Mouse (Mus musculus): ENCODE measurements around the gene Clasp2. TPM values are rescaled to one million over a fixed set of nuclear protein-coding genes. Genes with fewer than 3 reads are reported as not detected.
"Not testable (repeated sequence)": the region's sequence is repeated elsewhere in the genome, so short reads cannot be mapped to it uniquely, and the experiment has no call there.

The Clasp2 gene
- polyA plus RNA-seq, 1 experiment from 2014 or later = 123 TPM

GRCm38 (mm10) chr9:113762389-113762788 lies 21.1 kb downstream of the Clasp2 start:
- 90% methylated on average over 6 of the region's 6 CpGs for WGBS
- Histone ChIP-seq H3K4me3 (replicated peaks) (no peak overlapping the region), H3K9me3 (replicated peaks) (no peaks in the 10 kb centered on the region), H3K9ac (replicated peaks) (no peak overlapping the region), H3K36me3 (no peaks in the 10 kb centered on the region), H3K27me3 (replicated peaks) (no peaks in the 10 kb centered on the region), H3K27ac (replicated peaks) (no peak overlapping the region), H3K4me2 (no peak overlapping the region), H3K4me1 (no peaks in the 10 kb centered on the region)
- no peak for ATAC-seq (ENCODE audit: low FRiP score)

- Histone ChIP-seq H3K27me3 (replicated peaks) (no peaks in the 10 kb centered on the region), H3K4me2 (no peak overlapping the region), H3K9me3 (replicated peaks) (no peaks in the 10 kb centered on the region), H3K4me1 (no peaks in the 10 kb centered on the region), H3K9ac (replicated peaks) (no peak overlapping the region), H3K4me3 (replicated peaks) (no peak overlapping the region), H3K27ac (replicated peaks) (no peak overlapping the region), H3K36me3 (no peaks in the 10 kb centered on the region)
- 89% methylated on average over 4 of the region's 4 CpGs for WGBS
- no peak for ATAC-seq (ENCODE audit: low FRiP score)
These were observed 21.9 kb downstream of the Clasp2 start for GRCm38 (mm10) chr9:113763123-113763522.

GRCm38 (mm10) chr9:113770640-113771039 lies 29.4 kb downstream of the Clasp2 start:
- no peak for ATAC-seq (ENCODE audit: low FRiP score)
- no peak overlapping the region for H3K4me3 ChIP-seq (replicated peaks)
- no peaks in the 10 kb centered on the region for H3K9me3 ChIP-seq (replicated peaks)
- no peaks in the 10 kb centered on the region for H3K4me1 ChIP-seq
- no peaks in the 10 kb centered on the region for H3K36me3 ChIP-seq
- WGBS = 90% methylated on average over 4 of the region's 4 CpGs
- H3K27me3 ChIP-seq (replicated peaks) = no peaks in the 10 kb centered on the region
- no peak overlapping the region for H3K27ac ChIP-seq (replicated peaks)
- H3K9ac ChIP-seq (replicated peaks) = no peak overlapping the region
- no peak overlapping the region for H3K4me2 ChIP-seq

GRCm38 (mm10) chr9:113780863-113781262 lies 39.6 kb downstream of the Clasp2 start:
- no peaks in the 10 kb centered on the region for H3K4me1 ChIP-seq
- ATAC-seq (ENCODE audit: low FRiP score) = no peak
- no peak overlapping the region for H3K4me2 ChIP-seq
- H3K4me3 ChIP-seq (replicated peaks) = no peak overlapping the region
- H3K27me3 ChIP-seq (replicated peaks) = no peaks in the 10 kb centered on the region
- no peaks in the 10 kb centered on the region for H3K9me3 ChIP-seq (replicated peaks)
- H3K36me3 ChIP-seq = no peaks in the 10 kb centered on the region
- WGBS = 84% methylated on average over 3 of the region's 3 CpGs
- H3K9ac ChIP-seq (replicated peaks) = no peak overlapping the region
- H3K27ac ChIP-seq (replicated peaks) = no peak overlapping the region

- Histone ChIP-seq H3K27me3 (replicated peaks) (no peaks in the 10 kb centered on the region), H3K27ac (replicated peaks) (no peak overlapping the region), H3K9me3 (replicated peaks) (no peaks in the 10 kb centered on the region), H3K9ac (replicated peaks) (no peak overlapping the region), H3K4me3 (replicated peaks) (no peak overlapping the region), H3K4me2 (no peak overlapping the region), H3K36me3 (no peaks in the 10 kb centered on the region), H3K4me1 (no peaks in the 10 kb centered on the region)
- no peak for ATAC-seq (ENCODE audit: low FRiP score)
- 40% methylated on average over 4 of the region's 4 CpGs for whole genome bisulfite sequencing
These were observed 41.2 kb downstream of the Clasp2 start for GRCm38 (mm10) chr9:113782362-113783005.

GRCm38 (mm10) chr9:113783674-113784073 lies 42.4 kb downstream of the Clasp2 start:
- ATAC-seq (ENCODE audit: low FRiP score) = no peak
- H3K4me3 ChIP-seq (replicated peaks) = no peak overlapping the region
- H3K36me3 ChIP-seq = no peaks in the 10 kb centered on the region
- H3K27ac ChIP-seq (replicated peaks) = no peak overlapping the region
- 63% methylated on average over 5 of the region's 5 CpGs for WGBS
- H3K9me3 ChIP-seq (replicated peaks) = no peaks in the 10 kb centered on the region
- no peaks in the 10 kb centered on the region for H3K4me1 ChIP-seq
- H3K4me2 ChIP-seq = no peak overlapping the region
- no peaks in the 10 kb centered on the region for H3K27me3 ChIP-seq (replicated peaks)
- H3K9ac ChIP-seq (replicated peaks) = no peak overlapping the region

- H3K4me2 ChIP-seq; H3K4me3 ChIP-seq (replicated peaks); H3K9ac ChIP-seq (replicated peaks); H3K36me3 ChIP-seq; H3K9me3 ChIP-seq (replicated peaks); ATAC-seq (ENCODE audit: low FRiP score); H3K27me3 ChIP-seq (replicated peaks); H3K27ac ChIP-seq (replicated peaks): not testable (repeated sequence)
- WGBS = 60% methylated on average over 6 of the region's 6 CpGs
- H3K4me1 ChIP-seq = peaks cover 15% of the 10 kb centered on the region
These were observed 48.0 kb downstream of the Clasp2 start for GRCm38 (mm10) chr9:113789283-113789682.

GRCm38 (mm10) chr9:113792651-113793512 lies 51.6 kb downstream of the Clasp2 start:
- Histone ChIP-seq H3K4me2 (peak overlapping the region; percentile 56), H3K9me3 (replicated peaks) (no peaks in the 10 kb centered on the region), H3K9ac (replicated peaks) (peak overlapping the region; percentile 62), H3K4me3 (replicated peaks) (peak overlapping the region; percentile 57), H3K36me3 (no peaks in the 10 kb centered on the region), H3K4me1 (peaks cover 29% of the 10 kb centered on the region), H3K27ac (replicated peaks) (peak overlapping the region; percentile 93), H3K27me3 (replicated peaks) (no peaks in the 10 kb centered on the region)
- ATAC-seq (ENCODE audit: low FRiP score) = peak; percentile 96
- WGBS = 1% methylated on average over 17 of the region's 17 CpGs

- no peaks in the 10 kb centered on the region for H3K36me3 ChIP-seq
- no peaks in the 10 kb centered on the region for H3K27me3 ChIP-seq (replicated peaks)
- peak overlapping the region; percentile 93 for H3K27ac ChIP-seq (replicated peaks)
- peaks cover 29% of the 10 kb centered on the region for H3K4me1 ChIP-seq
- H3K9ac ChIP-seq (replicated peaks) = peak overlapping the region; percentile 62
- 9% methylated on average over 3 of the region's 3 CpGs for WGBS
- no peaks in the 10 kb centered on the region for H3K9me3 ChIP-seq (replicated peaks)
- H3K4me3 ChIP-seq (replicated peaks) = peak overlapping the region; percentile 57
- no peak for ATAC-seq (ENCODE audit: low FRiP score)
- H3K4me2 ChIP-seq = peak overlapping the region; percentile 56
These were observed 52.2 kb downstream of the Clasp2 start for GRCm38 (mm10) chr9:113793513-113793905.

- ATAC-seq (ENCODE audit: low FRiP score) = no peak
- H3K4me2 ChIP-seq = peak overlapping the region; percentile 56
- peak overlapping the region; percentile 57 for H3K4me3 ChIP-seq (replicated peaks)
- peak overlapping the region; percentile 93; the same call in 1 of the 2 replicates for H3K27ac ChIP-seq (replicated peaks)
- H3K27me3 ChIP-seq (replicated peaks) = no peaks in the 10 kb centered on the region
- peak overlapping the region; percentile 12 for H3K9ac ChIP-seq (replicated peaks)
- 44% methylated on average over 2 of the region's 2 CpGs for WGBS
- H3K36me3 ChIP-seq = no peaks in the 10 kb centered on the region
- H3K9me3 ChIP-seq (replicated peaks) = no peaks in the 10 kb centered on the region
- H3K4me1 ChIP-seq = peaks cover 29% of the 10 kb centered on the region
These were observed 52.7 kb downstream of the Clasp2 start for GRCm38 (mm10) chr9:113793966-113794365.

GRCm38 (mm10) chr9:113797206-113797605 lies 55.9 kb downstream of the Clasp2 start:
- Histone ChIP-seq H3K27ac (replicated peaks) (no peak overlapping the region), H3K9me3 (replicated peaks) (no peaks in the 10 kb centered on the region), H3K9ac (replicated peaks) (no peak overlapping the region), H3K4me1 (peaks cover 26% of the 10 kb centered on the region), H3K4me3 (replicated peaks) (no peak overlapping the region), H3K27me3 (replicated peaks) (no peaks in the 10 kb centered on the region), H3K36me3 (no peaks in the 10 kb centered on the region), H3K4me2 (no peak overlapping the region)
- 84% methylated on average over 5 of the region's 5 CpGs for WGBS
- no peak for ATAC-seq (ENCODE audit: low FRiP score)

- no peak overlapping the region for H3K4me3 ChIP-seq (replicated peaks)
- H3K4me2 ChIP-seq = no peak overlapping the region
- H3K9me3 ChIP-seq (replicated peaks) = no peaks in the 10 kb centered on the region
- H3K4me1 ChIP-seq = peaks cover 16% of the 10 kb centered on the region
- no peak for ATAC-seq (ENCODE audit: low FRiP score)
- no peak overlapping the region for H3K27ac ChIP-seq (replicated peaks)
- no peaks in the 10 kb centered on the region for H3K36me3 ChIP-seq
- no peak overlapping the region for H3K9ac ChIP-seq (replicated peaks)
- no peaks in the 10 kb centered on the region for H3K27me3 ChIP-seq (replicated peaks)
- 93% methylated on average over 3 of the region's 3 CpGs for WGBS
These were observed 59.4 kb downstream of the Clasp2 start for GRCm38 (mm10) chr9:113800671-113801070.

Measured in neural tube, embryonic 15.5 days (tissue).